Mouse (Mus musculus) brown adipose tissue, adult 24 weeks (tissue): ENCODE measurements around the gene Dcp1a. TPM values are rescaled to one million over a fixed set of nuclear protein-coding genes. Genes with fewer than 3 reads are reported as not detected.

Experiments
- H3K27ac ChIP-seq: fragments of 200-500 bp; replicated peaks from 2 replicates; pipeline ENCODE4 v1.5.1; 2012; ENCODE audit warnings: low read depth, mild to moderate bottlenecking, low read length
- H3K4me1 ChIP-seq: fragments of 200-500 bp; 2 replicates; pipeline ENCODE4 v1.6.1; 2012; ENCODE audit warnings: low read length, mixed read lengths; ENCODE audit not compliant: control insufficient read depth, insufficient read depth, insufficient read length
- H3K4me3 ChIP-seq: fragments of 200-500 bp; 2 replicates; pipeline ENCODE4 v1.5.1; 2012; ENCODE audit warnings: low read depth, mild to moderate bottlenecking, low read length, moderate library complexity; ENCODE audit not compliant: insufficient read depth
- polyA plus RNA-seq: library from polyadenylated mRNA; stranded (reverse); fragments of >200 nt; gene quantifications from 2 replicates; pipeline ENCODE4 v1.2.4, GENCODE M21; 2012; ENCODE audit not compliant: missing spikeins, insufficient read depth, insufficient read length

The Dcp1a gene
- 5.1 and 8.3 TPM in 2 replicates for polyA plus RNA-seq

GRCm38 (mm10) chr14:30479361-30479948, at the start of gene Dcp1a:
Gene Dcp1a (plus strand): TSS chr14:30479535.
- H3K4me1 ChIP-seq: no peaks in the 10 kb centered on the region

GRCm38 (mm10) chr14:30429606-30430005, 49.7 kb upstream of the Dcp1a start:
- no peak overlapping the region for H3K4me3 ChIP-seq
- H3K4me1 ChIP-seq: no peaks in the 10 kb centered on the region
- no peak overlapping the region for H3K27ac ChIP-seq

More at GRCm38 (mm10) chr14:30479361-30479948, at the start of gene Dcp1a:
- Histone ChIP-seq H3K27ac (peak within 1 kb of the TSS; percentile 88), H3K4me3 (peak within 1 kb of the TSS; percentile 82)

- Histone ChIP-seq H3K4me3 (no peak overlapping the region), H3K27ac (no peak overlapping the region), H3K4me1 (no peaks in the 10 kb centered on the region)
These were observed 49.3 kb upstream of the Dcp1a start for GRCm38 (mm10) chr14:30430026-30430425.

GRCm38 (mm10) chr14:30430446-30430845, 48.9 kb upstream of the Dcp1a start:
- Histone ChIP-seq H3K4me3 (no peak overlapping the region), H3K4me1 (no peaks in the 10 kb centered on the region), H3K27ac (no peak overlapping the region)

- Histone ChIP-seq H3K27ac (no peak overlapping the region), H3K4me1 (no peaks in the 10 kb centered on the region), H3K4me3 (no peak overlapping the region)
These were observed 44.0 kb upstream of the Dcp1a start for GRCm38 (mm10) chr14:30435316-30435715.

- no peaks in the 10 kb centered on the region for H3K4me1 ChIP-seq
- H3K4me3 ChIP-seq: no peak overlapping the region
- H3K27ac ChIP-seq: no peak overlapping the region
These were observed 39.4 kb upstream of the Dcp1a start for GRCm38 (mm10) chr14:30439915-30440314.

GRCm38 (mm10) chr14:30455801-30456595, 23.3 kb upstream of the Dcp1a start:
- Histone ChIP-seq H3K27ac (no peak overlapping the region), H3K4me1 (no peaks in the 10 kb centered on the region), H3K4me3 (no peak overlapping the region)

GRCm38 (mm10) chr14:30457436-30457835, 21.9 kb upstream of the Dcp1a start:
- no peaks in the 10 kb centered on the region for H3K4me1 ChIP-seq
- no peak overlapping the region for H3K4me3 ChIP-seq
- peak overlapping the region; percentile 48 for H3K27ac ChIP-seq

GRCm38 (mm10) chr14:30457897-30458296, 21.4 kb upstream of the Dcp1a start:
- Histone ChIP-seq H3K27ac (peak overlapping the region; percentile 70), H3K4me3 (no peak overlapping the region)

GRCm38 (mm10) chr14:30458820-30459219, 20.5 kb upstream of the Dcp1a start:
- H3K4me1 ChIP-seq: no peaks in the 10 kb centered on the region
- no peak overlapping the region for H3K27ac ChIP-seq
- H3K4me3 ChIP-seq: no peak overlapping the region

More at GRCm38 (mm10) chr14:30457897-30458296, 21.4 kb upstream of the Dcp1a start:
- no peaks in the 10 kb centered on the region for H3K4me1 ChIP-seq

- Histone ChIP-seq H3K4me1 (no peaks in the 10 kb centered on the region), H3K27ac (no peak overlapping the region), H3K4me3 (no peak overlapping the region)
These were observed 19.3 kb upstream of the Dcp1a start for GRCm38 (mm10) chr14:30459891-30460523.

- H3K4me1 ChIP-seq: no peaks in the 10 kb centered on the region
- H3K27ac ChIP-seq: no peak overlapping the region
These were observed 16.0 kb upstream of the Dcp1a start for GRCm38 (mm10) chr14:30463312-30463711.

GRCm38 (mm10) chr14:30473605-30474004, 5.7 kb upstream of the Dcp1a start:
- Histone ChIP-seq H3K4me3 (no peak overlapping the region), H3K27ac (no peak overlapping the region), H3K4me1 (no peaks in the 10 kb centered on the region)

More at GRCm38 (mm10) chr14:30463312-30463711, 16.0 kb upstream of the Dcp1a start:
- H3K4me3 ChIP-seq: no peak overlapping the region

- Histone ChIP-seq H3K4me1 (no peaks in the 10 kb centered on the region), H3K4me3 (no peak overlapping the region), H3K27ac (no peak overlapping the region)
These were observed 4.9 kb upstream of the Dcp1a start for GRCm38 (mm10) chr14:30474416-30474815.

- Histone ChIP-seq H3K4me1 (no peaks in the 10 kb centered on the region), H3K27ac (no peak within 1 kb of the TSS), H3K4me3 (no peak within 1 kb of the TSS)
These were observed 12.0 kb downstream of the Dcp1a start, which contains the start of gene Cacna1d for GRCm38 (mm10) chr14:30491342-30491741. Gene Cacna1d (minus strand): TSS chr14:30491455.
